Mouse (Mus musculus) small intestine, adult 2 months (tissue): Measurements from ENCODE around the gene Rnasek.

Experiments
- CTCF ChIP-seq: fragments of 200-500 bp; IDR thresholded peaks from 2 replicates; pipeline ENCODE4 v1.5.1; 2012; ENCODE audit warnings: low read depth, mild to moderate bottlenecking, control low read depth, inconsistent platforms, low read length, moderate library complexity, mixed read lengths; ENCODE audit not compliant: insufficient replicate concordance, insufficient read length; ENCODE audit errors: extremely low read depth
- POLR2A ChIP-seq: fragments of 200-500 bp; IDR thresholded peaks from 2 replicates; pipeline ENCODE4 v1.6.1; 2012; ENCODE audit warnings: low read depth, mild to moderate bottlenecking, control low read depth, inconsistent platforms, low read length, moderate library complexity

- TF ChIP-seq CTCF (no peak), POLR2A (no peak)
Measured at GRCm38 (mm10) chr11:70218741-70219470, 20.7 kb downstream of the Rnasek start.
